Mouse (Mus musculus) thymus, adult 2 months (tissue): Measurements from ENCODE around the gene Castor1. TPM values are rescaled to one million over a fixed set of nuclear protein-coding genes. Genes with fewer than 3 reads are reported as not detected.

Experiments used
- DNase-seq: peaks from one replicate; pipeline ENCODE4 v3.0.0; 2021
- H3K27ac ChIP-seq: fragments of 200-500 bp; 2 replicates; pipeline ENCODE4 v1.5.1; 2012; ENCODE audit warnings: low read length, control low read depth; ENCODE audit not compliant: control insufficient read depth, insufficient read depth
- H3K27me3 ChIP-seq: fragments of 200-500 bp; 2 replicates; pipeline ENCODE4 v1.6.1; 2012; ENCODE audit warnings: mild to moderate bottlenecking, low read length, moderate library complexity, mixed read lengths; ENCODE audit not compliant: control insufficient read depth, insufficient read depth
- H3K36me3 ChIP-seq: fragments of 200-500 bp; 2 replicates; pipeline ENCODE4 v1.6.1; 2012; ENCODE audit warnings: mild to moderate bottlenecking, low read length, moderate library complexity; ENCODE audit not compliant: control insufficient read depth, insufficient read depth
- H3K4me1 ChIP-seq: fragments of 200-500 bp; replicated peaks from 2 replicates; pipeline ENCODE4 v1.6.1; 2012; ENCODE audit warnings: low read length; ENCODE audit not compliant: control insufficient read depth, insufficient read depth
- H3K4me3 ChIP-seq: fragments of 200-500 bp; 2 replicates; pipeline ENCODE4 v1.5.1; 2012; ENCODE audit warnings: mild to moderate bottlenecking, low read length, control low read depth, moderate library complexity; ENCODE audit not compliant: control insufficient read depth, insufficient read depth
- CTCF ChIP-seq: fragments of 200-500 bp; IDR thresholded peaks from 2 replicates; pipeline ENCODE4 v1.5.1; 2012; ENCODE audit warnings: mild to moderate bottlenecking, control low read depth, low read length, moderate library complexity, borderline replicate concordance; ENCODE audit not compliant: control insufficient read depth, poor library complexity, insufficient read depth; ENCODE audit errors: extremely low read depth
- POLR2A ChIP-seq: fragments of 200-500 bp; IDR thresholded peaks from 2 replicates; pipeline ENCODE4 v1.6.1; 2012; ENCODE audit warnings: mild to moderate bottlenecking, low read length, control low read depth, moderate library complexity; ENCODE audit not compliant: control insufficient read depth, poor library complexity, insufficient read depth; ENCODE audit errors: extremely low read depth
- WGBS: fragments of 180-500 bp; shearing (Covaris S2); methylation state at CpG from one replicate; pipeline ENCODE4 v1.1.7; 2018; 5-methylcytosine and 5-hydroxymethylcytosine counted together
- polyA plus RNA-seq: library from polyadenylated mRNA; depleted of rRNA; stranded (reverse); fragments of >200 nt; gene quantifications from 2 replicates; pipeline ENCODE4 v1.2.3, GENCODE M21; 2012

Castor1 gene
- polyA plus RNA-seq, 1 experiment, result 34.5 TPM

GRCm38 (mm10) chr11:4205951-4206350 is 12.1 kb upstream of the Castor1 start:
- TF ChIP-seq POLR2A (no peak), CTCF (no peak)
- no peak overlapping the region for H3K4me3 ChIP-seq
- DNase-seq, result no peak
- H3K27ac ChIP-seq, result no peak overlapping the region
- H3K27me3 ChIP-seq, result no peaks in the 10 kb centered on the region
- H3K4me1 ChIP-seq, result peaks cover 34% of the 10 kb centered on the region
- peaks cover 21% of the 10 kb centered on the region for H3K36me3 ChIP-seq
- WGBS, result 82% methylated on average over 7 of the region's 7 CpGs

DNA sequence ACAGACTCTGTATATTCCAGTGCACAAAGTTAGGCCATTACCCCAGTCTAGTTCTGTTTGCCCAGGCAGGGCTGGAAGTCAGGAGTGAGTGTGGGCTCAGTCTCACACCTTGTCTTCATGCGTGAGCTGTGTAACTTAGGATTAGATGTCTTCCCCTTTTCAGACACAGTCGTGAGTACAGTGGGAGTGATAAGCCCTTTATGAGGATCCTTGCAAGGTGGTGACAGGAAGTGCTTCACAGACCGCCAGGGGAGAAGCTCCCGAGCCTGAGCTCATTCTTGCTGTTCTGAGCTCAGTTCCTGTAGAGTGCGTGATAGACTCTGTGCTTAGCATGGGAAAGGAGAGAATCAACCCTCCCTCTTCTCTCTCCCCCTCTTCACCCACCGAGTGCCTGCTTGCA is 11.5 kb upstream of the Castor1 start:
- Histone ChIP-seq H3K27me3 (no peaks in the 10 kb centered on the region), H3K36me3 (peaks cover 21% of the 10 kb centered on the region), H3K27ac (peak overlapping the region; percentile 33; the same call in 1 of the 2 replicates), H3K4me1 (peaks cover 34% of the 10 kb centered on the region), H3K4me3 (no peak overlapping the region)
- 9% methylated on average over 6 of the region's 6 CpGs for WGBS
- TF ChIP-seq CTCF (no peak), POLR2A (no peak)
- DNase-seq, result peak; percentile 41

GRCm38 (mm10) chr11:4207655-4208054 is 10.4 kb upstream of the Castor1 start:
- Histone ChIP-seq H3K4me1 (peaks cover 29% of the 10 kb centered on the region), H3K36me3 (peaks cover 21% of the 10 kb centered on the region), H3K27me3 (no peaks in the 10 kb centered on the region), H3K27ac (no peak overlapping the region), H3K4me3 (no peak overlapping the region)
- no peak for DNase-seq
- WGBS, result 96% methylated on average over 9 of the region's 9 CpGs
- TF ChIP-seq CTCF, result no peak
- TF ChIP-seq POLR2A, result no peak

GRCm38 (mm10) chr11:4209556-4209955 is 8.5 kb upstream of the Castor1 start:
- no peak for TF ChIP-seq CTCF
- TF ChIP-seq POLR2A, result no peak
- H3K27me3 ChIP-seq, result no peaks in the 10 kb centered on the region
- DNase-seq, result no peak
- no peak overlapping the region for H3K27ac ChIP-seq
- WGBS, result 69% methylated on average over 5 of the region's 5 CpGs
- H3K4me3 ChIP-seq, result no peak overlapping the region
- H3K4me1 ChIP-seq, result peaks cover 24% of the 10 kb centered on the region
- H3K36me3 ChIP-seq, result peaks cover 34% of the 10 kb centered on the region

DNA sequence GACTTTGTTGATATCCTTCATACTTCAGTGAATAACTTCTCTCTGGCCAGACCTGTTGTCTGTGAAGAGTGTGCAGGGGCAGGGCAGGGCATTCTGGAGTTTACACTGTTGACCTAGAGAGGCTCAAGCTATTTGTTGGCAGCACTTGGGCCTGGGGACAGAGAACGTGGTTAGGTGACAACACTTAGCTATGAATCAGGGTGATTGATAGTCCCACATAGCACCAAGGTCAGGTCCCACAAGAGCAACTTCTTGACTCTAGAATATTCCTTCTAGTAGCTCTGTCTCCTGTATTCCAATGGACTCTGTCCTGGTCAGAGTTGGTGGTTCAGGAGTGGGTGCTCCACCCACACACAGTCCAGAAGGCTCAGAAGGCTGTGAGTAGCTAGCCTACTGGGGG is 7.2 kb upstream of the Castor1 start:
- no peak for DNase-seq
- 91% methylated on average over 1 of the region's 1 CpGs for WGBS

DNA sequence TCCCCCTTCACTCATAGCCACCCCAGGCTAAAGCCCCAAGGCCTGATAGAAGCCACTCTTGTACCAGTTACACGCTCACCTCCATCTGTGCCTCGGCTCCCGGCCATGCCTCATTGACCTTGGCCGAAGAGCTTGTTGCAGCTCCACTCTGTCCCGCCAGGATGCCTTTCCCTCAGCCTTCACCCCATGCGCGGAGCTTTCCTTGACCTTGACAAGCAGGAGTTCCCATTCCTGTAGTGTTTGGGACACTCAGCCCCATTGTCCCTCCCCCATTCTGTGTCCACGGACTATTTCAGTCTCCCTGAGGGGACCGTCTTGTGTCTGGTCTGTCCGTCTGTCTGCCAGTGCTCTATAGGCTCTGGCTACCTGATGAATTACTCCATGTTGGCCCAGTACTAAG is 4.9 kb upstream of the Castor1 start:
- 91% methylated on average over 10 of the region's 10 CpGs for WGBS
- Histone ChIP-seq H3K27ac (no peak overlapping the region), H3K4me1 (peaks cover 4% of the 10 kb centered on the region; the same call in 1 of the 2 replicates), H3K4me3 (no peak overlapping the region), H3K36me3 (peaks cover 29% of the 10 kb centered on the region; the same call in 1 of the 2 replicates), H3K27me3 (no peaks in the 10 kb centered on the region)
- DNase-seq, result no peak
- TF ChIP-seq POLR2A, result no peak

More for the DNA sequence above, 7.2 kb upstream of the Castor1 start:
- H3K27me3 ChIP-seq, result no peaks in the 10 kb centered on the region
- TF ChIP-seq CTCF, result no peak
- TF ChIP-seq POLR2A, result no peak
- no peak overlapping the region for H3K4me3 ChIP-seq
- peaks cover 14% of the 10 kb centered on the region for H3K4me1 ChIP-seq
- peaks cover 39% of the 10 kb centered on the region for H3K36me3 ChIP-seq
- no peak overlapping the region for H3K27ac ChIP-seq

GRCm38 (mm10) chr11:4214572-4214971 is 3.5 kb upstream of the Castor1 start:
- TF ChIP-seq CTCF (no peak), POLR2A (no peak)
- H3K4me3 ChIP-seq, result no peak overlapping the region
- peaks cover 10% of the 10 kb centered on the region; the same call in 1 of the 2 replicates for H3K4me1 ChIP-seq
- no peak overlapping the region for H3K27ac ChIP-seq
- WGBS, result 99% methylated on average over 14 of the region's 14 CpGs
- H3K27me3 ChIP-seq, result no peaks in the 10 kb centered on the region; the same call in 1 of the 2 replicates
- H3K36me3 ChIP-seq, result peaks cover 29% of the 10 kb centered on the region; the same call in 1 of the 2 replicates
- DNase-seq, result no peak
